Mouse (Mus musculus) lung, adult 2 months (tissue): ENCODE measurements around the gene Tas2r115. TPM values are rescaled to one million over a fixed set of nuclear protein-coding genes. Genes with fewer than 3 reads are reported as not detected.
"Not testable (repeated sequence)": the region's sequence is repeated elsewhere in the genome, so short reads cannot be mapped to it uniquely, and the experiment has no call there.

Experiments used
- DNase-seq: peaks from one replicate; pipeline ENCODE4 v3.0.0; 2022
- H3K4me1 ChIP-seq: fragments of 200-500 bp; 2 replicates; pipeline ENCODE4 v1.6.1; 2011; ENCODE audit warnings: low read length; ENCODE audit not compliant: control insufficient read depth, insufficient read depth
- H3K4me3 ChIP-seq: fragments of 200-500 bp; replicated peaks from 2 replicates; pipeline ENCODE3; 2011; ENCODE audit warnings: low read depth, mild to moderate bottlenecking, control low read depth, low read length; ENCODE audit errors: extremely low read depth
- CTCF ChIP-seq: fragments of 200-500 bp; IDR thresholded peaks from 2 replicates; pipeline ENCODE4 v1.5.1; 2011; ENCODE audit warnings: mild to moderate bottlenecking, low read length, control low read depth; ENCODE audit not compliant: insufficient read depth
- POLR2A ChIP-seq: fragments of 200-500 bp; IDR thresholded peaks from 2 replicates; pipeline ENCODE4 v1.6.1; 2011; ENCODE audit warnings: low read depth, mild to moderate bottlenecking, control low read depth, low read length, borderline replicate concordance; ENCODE audit errors: extremely low read depth
- WGBS: fragments of 180-500 bp; shearing (Covaris S2); methylation state at CpG from one replicate; pipeline ENCODE4 v1.1.7; 2018; 5-methylcytosine and 5-hydroxymethylcytosine counted together
- polyA plus RNA-seq: library from polyadenylated mRNA; depleted of rRNA; stranded (reverse); fragments of >200 nt; gene quantifications from 2 replicates; pipeline ENCODE4 v1.2.3, GENCODE M21; 2012; rRNA removed

Tas2r115 gene
- not detected in 2 replicates for polyA plus RNA-seq

DNA sequence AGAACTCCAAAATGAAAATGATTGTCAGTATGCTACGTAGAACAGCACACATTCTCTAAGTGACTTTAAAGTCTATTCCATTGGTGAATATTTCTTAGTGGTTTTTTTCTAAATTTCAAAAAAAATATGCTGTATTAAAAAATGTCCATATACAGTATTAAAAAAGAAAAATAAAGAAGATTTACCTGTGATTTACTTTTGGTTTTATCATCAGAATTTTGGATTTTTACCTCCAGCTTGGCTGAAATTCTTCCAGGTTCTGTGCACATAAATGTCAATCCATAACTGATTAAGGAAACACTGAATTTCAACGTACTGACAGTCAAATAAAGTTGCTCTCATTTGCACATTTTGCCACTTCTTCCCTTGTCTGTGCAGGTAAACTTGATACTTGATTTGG lies at the start of gene Tas2r115:
Gene Tas2r115, minus strand, starts transcription at position 101 of the 400 bp plus-strand sequence.
- no peak for DNase-seq
- Histone ChIP-seq H3K4me3 (no peak within 1 kb of the TSS), H3K4me1 (no peaks in the 10 kb centered on the region)
- TF ChIP-seq CTCF (no peak), POLR2A (no peak)
- 60% methylated on average over 2 of the region's 2 CpGs for WGBS

DNA sequence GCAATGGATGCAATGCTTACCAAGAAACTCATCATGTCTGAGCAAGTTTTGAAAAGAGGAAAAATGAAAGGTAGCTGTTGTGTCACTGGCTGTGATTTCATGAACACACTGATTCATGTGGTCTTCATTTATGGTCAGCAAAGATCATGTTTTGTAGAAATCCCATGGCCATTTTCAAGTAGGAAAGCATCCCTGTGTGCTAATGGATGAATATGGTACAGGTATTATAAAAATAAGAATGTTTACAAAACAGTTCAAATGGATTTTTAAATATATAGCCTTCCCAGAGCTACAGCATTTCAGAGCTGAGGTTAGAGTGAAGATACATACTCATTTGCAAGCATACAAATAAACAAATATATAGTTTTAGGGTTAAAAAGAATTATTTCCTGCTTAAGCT lies 40.2 kb upstream of the Tas2r115 start, which contains the start of gene Tas2r136:
Gene Tas2r136, minus strand, starts transcription at position 101 of the 400 bp plus-strand sequence.
- no peak within 1 kb of the TSS for H3K4me3 ChIP-seq
- no peaks in the 10 kb centered on the region for H3K4me1 ChIP-seq
- no peak for TF ChIP-seq CTCF
- no peak for TF ChIP-seq POLR2A
- DNase-seq, result no peak

DNA sequence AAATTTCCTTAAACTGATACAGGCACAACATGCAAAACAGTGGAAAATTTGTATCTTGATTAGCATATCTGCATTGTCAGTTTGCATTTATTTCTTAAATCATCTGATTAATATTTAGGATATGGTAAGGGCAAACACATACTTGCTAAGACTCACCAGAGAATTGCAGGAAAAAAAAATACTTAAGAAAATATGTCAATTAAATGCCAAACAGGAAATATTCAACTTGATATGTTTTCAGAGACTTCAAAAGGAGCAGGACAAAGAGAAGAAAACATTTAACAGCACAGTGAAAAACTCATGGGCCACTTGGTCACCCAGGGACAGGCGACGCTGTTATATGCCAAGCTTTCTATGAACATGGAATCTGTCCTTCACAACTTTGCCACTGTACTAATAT lies 24.0 kb upstream of the Tas2r115 start, which contains the start of gene Tas2r102:
Gene Tas2r102, plus strand, starts transcription at position 301 of the 400 bp plus-strand sequence.
- 92% methylated on average over 2 of the region's 2 CpGs for WGBS
- DNase-seq, result no peak
- H3K4me1 ChIP-seq, result no peaks in the 10 kb centered on the region
- no peak within 1 kb of the TSS for H3K4me3 ChIP-seq
- no peak for TF ChIP-seq CTCF
- no peak for TF ChIP-seq POLR2A

- H3K4me3 ChIP-seq, result no peak within 1 kb of the TSS
- TF ChIP-seq CTCF (no peak), POLR2A (no peak)
- no peaks in the 10 kb centered on the region for H3K4me1 ChIP-seq
- 73% methylated on average over 1 of the region's 1 CpGs for WGBS
- no peak for DNase-seq
These were observed 16.6 kb upstream of the Tas2r115 start, which contains the start of gene Tas2r124 for GRCm38 (mm10) chr6:132754430-132754829. TSS of gene Tas2r124 (plus strand) at chr6:132754730.

GRCm38 (mm10) chr6:132750206-132750605 lies 12.4 kb upstream of the Tas2r115 start:
- TF ChIP-seq POLR2A, result no peak
- no peak for TF ChIP-seq CTCF
- no peaks in the 10 kb centered on the region for H3K4me1 ChIP-seq
- DNase-seq, result no peak
- no peak overlapping the region for H3K4me3 ChIP-seq
- 73% methylated on average over 2 of the region's 2 CpGs for WGBS

DNA sequence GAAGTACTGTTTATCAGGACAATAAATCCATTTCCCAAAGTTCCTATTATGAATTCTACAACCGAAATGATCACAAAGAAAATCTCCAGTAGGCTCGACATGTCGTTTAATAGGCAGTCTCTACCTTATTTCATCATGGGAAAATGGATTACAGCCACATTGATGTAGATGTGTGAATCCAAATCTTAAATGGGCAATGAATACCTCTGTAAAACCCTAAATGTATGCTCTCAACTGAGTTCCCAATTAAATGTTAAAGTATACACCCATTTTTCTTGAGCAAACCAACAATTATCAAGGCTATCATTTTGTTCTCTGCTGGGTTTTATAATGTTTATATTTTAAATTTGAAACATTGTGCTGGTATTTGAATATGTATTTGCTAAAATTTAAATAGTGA lies 26.0 kb downstream of the Tas2r115 start, which contains the start of gene Tas2r122:
Gene Tas2r122, minus strand, starts transcription at position 101 of the 400 bp plus-strand sequence.
- TF ChIP-seq CTCF (no peak), POLR2A (no peak)
- DNase-seq, result no peak

DNA sequence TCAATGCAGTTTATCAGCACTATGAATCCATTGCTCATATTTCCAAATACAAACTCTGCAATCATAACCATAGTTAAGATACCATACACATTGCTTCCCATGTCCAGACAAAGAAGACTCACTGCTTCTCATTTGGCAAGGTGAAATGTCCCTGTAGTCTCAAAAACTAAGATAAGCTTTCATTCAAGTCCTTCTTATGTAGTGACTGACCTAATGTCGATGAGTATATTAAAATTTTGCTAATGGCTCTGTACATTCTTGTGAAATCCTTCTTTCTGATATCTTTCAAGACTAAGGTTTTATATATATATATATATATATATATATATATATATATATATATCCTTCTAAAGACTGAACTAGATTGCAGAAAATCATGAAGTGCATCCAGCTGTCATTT lies 36.9 kb downstream of the Tas2r115 start, which contains the start of gene Tas2r121:
Gene Tas2r121, minus strand, starts transcription at position 101 of the 400 bp plus-strand sequence.
- no peak for DNase-seq
- H3K4me3 ChIP-seq, result no peak within 1 kb of the TSS
- 59% methylated on average over 1 of the region's 1 CpGs for WGBS
- H3K4me1 ChIP-seq, result no peaks in the 10 kb centered on the region
- no peak for TF ChIP-seq POLR2A
- TF ChIP-seq CTCF, result no peak

More for the DNA sequence above, 26.0 kb downstream of the Tas2r115 start, which contains the start of gene Tas2r122:
- H3K4me1 ChIP-seq, result no peaks in the 10 kb centered on the region
- WGBS, result 75% methylated on average over 3 of the region's 3 CpGs
- no peak within 1 kb of the TSS for H3K4me3 ChIP-seq

GRCm38 (mm10) chr6:132691596-132691995 lies 46.2 kb downstream of the Tas2r115 start:
- DNase-seq, result not testable (repeated sequence)
- WGBS, result 65% methylated on average over 7 of the region's 7 CpGs

More at GRCm38 (mm10) chr6:132691596-132691995, 46.2 kb downstream of the Tas2r115 start:
- not testable (repeated sequence) for H3K4me3 ChIP-seq, H3K4me1 ChIP-seq

Other genes with a start within 250 kb of the Tas2r115 start
- not detected in 2 replicates for gene Prh1, start 168.2 kb downstream of the Tas2r115 start, polyA plus RNA-seq
- not detected in 2 replicates for gene Prp2, start 142.1 kb downstream of the Tas2r115 start, polyA plus RNA-seq
- gene A630073D07Rik, start 86.5 kb downstream of the Tas2r115 start, polyA plus RNA-seq, result not detected in 2 replicates
- gene Tas2r120, start 81.1 kb downstream of the Tas2r115 start, polyA plus RNA-seq, result not detected in 2 replicates
- gene Tas2r121, start 37.0 kb downstream of the Tas2r115 start, polyA plus RNA-seq, result not detected in 2 replicates
- gene Tas2r122, start 26.1 kb downstream of the Tas2r115 start, polyA plus RNA-seq, result not detected in 2 replicates
- gene Tas2r124, start 16.7 kb upstream of the Tas2r115 start, polyA plus RNA-seq, result not detected in 2 replicates
- gene Tas2r102, start 24.1 kb upstream of the Tas2r115 start, polyA plus RNA-seq, result not detected in 2 replicates
- gene Tas2r136, start 40.1 kb upstream of the Tas2r115 start, polyA plus RNA-seq, result not detected in 2 replicates
- gene Tas2r117, start 64.8 kb upstream of the Tas2r115 start, polyA plus RNA-seq, result not detected in 2 replicates
- not detected in 2 replicates for gene Tas2r123, start 109.1 kb upstream of the Tas2r115 start, polyA plus RNA-seq
- gene Tas2r116, start 117.4 kb upstream of the Tas2r115 start, polyA plus RNA-seq, result not detected in 2 replicates
- gene Tas2r110, start 130.0 kb upstream of the Tas2r115 start, polyA plus RNA-seq, result not detected in 2 replicates
- gene Tas2r113, start 155.0 kb upstream of the Tas2r115 start, polyA plus RNA-seq, result not detected in 2 replicates
- not detected in 2 replicates for gene Tas2r125, start 171.6 kb upstream of the Tas2r115 start, polyA plus RNA-seq
- not detected in 2 replicates for gene Tas2r129, start 213.1 kb upstream of the Tas2r115 start, polyA plus RNA-seq
- gene Tas2r131, start 219.9 kb upstream of the Tas2r115 start, polyA plus RNA-seq, result not detected in 2 replicates
- gene Tas2r109, start 242.9 kb upstream of the Tas2r115 start, polyA plus RNA-seq, result not detected in 2 replicates